Mouse (Mus musculus) neural tube, embryonic 11.5 days (tissue): ENCODE results near the gene Nek7. TPM values are rescaled to one million over a fixed set of nuclear protein-coding genes. Genes with fewer than 3 reads are reported as not detected.

Source experiments
- ATAC-seq: fragments of 200-750 bp; cut with Nextera tagmentation; 2 replicates; pipeline ENCODE4 v1.8.0; 2017; ENCODE audit warnings: moderate number of reproducible peaks, mild to moderate bottlenecking, moderate TSS enrichment, moderate library complexity; ENCODE audit not compliant: insufficient read depth, low FRiP score, low TSS enrichment
- DNase-seq: peaks from one replicate; pipeline ENCODE4 v3.0.0-alpha.2; 2015; ENCODE audit warnings: low spot score
- H3K27ac ChIP-seq: fragments of 300-500 bp; sonication (generic); 2 replicates; pipeline ENCODE4 v1.5.1; 2014; ENCODE audit warnings: low read depth, mild to moderate bottlenecking, low read length
- H3K27me3 ChIP-seq: fragments of 300-500 bp; sonication (generic); 2 replicates; pipeline ENCODE4 v1.6.1; 2014; ENCODE audit warnings: mild to moderate bottlenecking, low read length, mixed read lengths; ENCODE audit not compliant: control insufficient read depth, insufficient read depth
- H3K36me3 ChIP-seq: fragments of 300-500 bp; sonication (generic); 2 replicates; pipeline ENCODE4 v1.6.1; 2014; ENCODE audit warnings: mild to moderate bottlenecking, low read length, moderate library complexity, mixed read lengths; ENCODE audit not compliant: control insufficient read depth, insufficient read depth
- H3K4me1 ChIP-seq: fragments of 300-500 bp; sonication (generic); 2 replicates; pipeline ENCODE4 v1.6.1; 2014; ENCODE audit warnings: low read length, mixed read lengths; ENCODE audit not compliant: control insufficient read depth, insufficient read depth
- H3K4me2 ChIP-seq: fragments of 300-500 bp; sonication (generic); 2 replicates; pipeline ENCODE4 v1.6.1; 2014; ENCODE audit warnings: low read depth, mild to moderate bottlenecking, moderate library complexity
- H3K4me3 ChIP-seq: fragments of 300-500 bp; sonication (generic); 2 replicates; pipeline ENCODE4 v1.5.1; 2014; ENCODE audit warnings: low read depth, low read length
- H3K9ac ChIP-seq: fragments of 300-500 bp; sonication (generic); 2 replicates; pipeline ENCODE4 v1.6.1; 2014; ENCODE audit warnings: mild to moderate bottlenecking, low read length
- H3K9me3 ChIP-seq: fragments of 300-500 bp; sonication (generic); 2 replicates; pipeline ENCODE4 v1.6.1; 2016; ENCODE audit warnings: low read length; ENCODE audit not compliant: control insufficient read depth
- WGBS: fragments of 180-500 bp; shearing (Covaris S2); extraction: QIAGEN DNeasy Blood & Tissue Kit; methylation state at CpG from one replicate; pipeline ENCODE4 v1.1.7; 2014; 5-methylcytosine and 5-hydroxymethylcytosine counted together
- polyA plus RNA-seq: library from polyadenylated mRNA; unstranded; fragments of >200 nt; fragmentation: Nextera tagmentation; extraction: Ambion mirVana; gene quantifications from 2 replicates; pipeline ENCODE4 v1.2.1, GENCODE M21; 2014

Nek7 gene
- polyA plus RNA-seq, 1 experiment from 2014 or later = 23.4 TPM

DNA sequence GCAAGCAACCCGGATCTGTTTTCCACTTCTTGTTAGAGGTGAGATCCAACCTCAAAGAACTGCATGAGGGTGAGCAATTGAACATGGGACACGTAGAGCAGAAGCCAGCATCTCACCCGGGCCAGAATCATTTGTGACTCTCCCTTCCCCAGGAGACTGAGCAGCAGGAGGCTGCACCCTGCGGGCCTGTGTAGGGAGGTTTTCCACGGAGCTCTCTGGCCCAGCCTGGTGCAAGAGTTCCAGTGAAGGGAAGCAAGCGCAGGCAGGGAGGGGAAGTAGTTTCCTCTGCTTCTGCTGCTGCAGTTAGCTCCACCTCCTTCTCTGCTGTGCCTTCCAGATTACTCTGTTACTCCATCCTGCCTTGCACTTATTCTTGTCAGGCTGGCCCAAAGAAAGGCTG is 69.8 kb downstream of the Nek7 start:
- no peak for ATAC-seq

GRCm38 (mm10) chr1:138542170-138542515 is 77.8 kb downstream of the Nek7 start:
- H3K36me3 ChIP-seq = no peaks in the 10 kb centered on the region
- ATAC-seq (no peak), DNase-seq (no peak)
- H3K4me3 ChIP-seq = no peak overlapping the region
- H3K27ac ChIP-seq = no peak overlapping the region
- no peaks in the 10 kb centered on the region for H3K27me3 ChIP-seq
- H3K4me2 ChIP-seq = no peak overlapping the region
- H3K9ac ChIP-seq = no peak overlapping the region
- no peaks in the 10 kb centered on the region for H3K4me1 ChIP-seq
- 85% methylated on average over 1 of the region's 1 CpGs for WGBS
- H3K9me3 ChIP-seq = no peaks in the 10 kb centered on the region

More for the DNA sequence above, 69.8 kb downstream of the Nek7 start:
- Histone ChIP-seq H3K27me3 (no peaks in the 10 kb centered on the region), H3K9me3 (no peaks in the 10 kb centered on the region), H3K9ac (no peak overlapping the region), H3K4me1 (no peaks in the 10 kb centered on the region), H3K27ac (no peak overlapping the region), H3K36me3 (no peaks in the 10 kb centered on the region), H3K4me2 (no peak overlapping the region), H3K4me3 (no peak overlapping the region)
- no peak for DNase-seq
- WGBS = 57% methylated on average over 6 of the region's 6 CpGs

DNA sequence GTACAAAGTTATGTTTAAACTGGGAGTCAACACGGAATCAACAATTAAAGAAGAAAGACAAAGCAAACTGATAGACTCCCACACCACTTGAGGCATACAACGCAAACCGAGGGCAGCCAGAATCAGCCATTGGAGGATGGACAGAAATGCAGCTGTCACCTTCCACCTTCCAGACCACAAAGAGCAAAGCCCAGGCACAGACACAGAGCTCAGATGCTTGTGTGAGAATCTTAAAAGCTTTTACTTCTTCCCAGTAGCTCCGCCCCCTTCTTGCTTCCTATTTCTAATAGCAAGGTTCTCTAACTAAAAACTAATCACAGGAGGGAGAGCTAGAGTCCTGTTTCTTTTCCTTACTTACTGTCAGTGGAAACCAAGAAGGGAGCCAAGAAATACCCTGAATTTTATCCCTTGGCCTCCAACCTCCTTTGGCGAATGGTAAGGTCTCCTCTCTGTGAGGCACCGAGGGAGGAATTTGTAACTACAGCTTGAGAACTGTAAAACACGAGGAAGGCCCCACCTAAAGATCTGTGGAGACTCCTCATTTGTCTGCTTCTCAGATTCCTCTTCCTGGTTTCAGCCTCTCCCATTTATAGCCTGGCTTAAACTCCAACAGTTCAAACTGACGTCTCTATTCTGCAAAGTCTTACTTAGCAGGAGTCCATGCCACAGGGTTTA is 78.3 kb downstream of the Nek7 start:
- Histone ChIP-seq H3K9me3 (no peaks in the 10 kb centered on the region), H3K36me3 (no peaks in the 10 kb centered on the region), H3K9ac (no peak overlapping the region), H3K4me3 (no peak overlapping the region), H3K4me1 (no peaks in the 10 kb centered on the region), H3K27ac (no peak overlapping the region), H3K27me3 (no peaks in the 10 kb centered on the region), H3K4me2 (no peak overlapping the region)
- WGBS = 74% methylated on average over 8 of the region's 8 CpGs
- ATAC-seq (no peak), DNase-seq (no peak)

- H3K27me3 ChIP-seq = no peaks in the 10 kb centered on the region
- H3K4me1 ChIP-seq = no peaks in the 10 kb centered on the region
- no peak overlapping the region for H3K27ac ChIP-seq
- no peak overlapping the region for H3K4me2 ChIP-seq
- no peak overlapping the region for H3K9ac ChIP-seq
- DNase-seq (no peak), ATAC-seq (no peak)
- 50% methylated on average over 1 of the region's 1 CpGs for WGBS
- no peaks in the 10 kb centered on the region for H3K9me3 ChIP-seq
- no peak overlapping the region for H3K4me3 ChIP-seq
- H3K36me3 ChIP-seq = no peaks in the 10 kb centered on the region
Observed at GRCm38 (mm10) chr1:138539713-138540112, 80.2 kb downstream of the Nek7 start.

GRCm38 (mm10) chr1:138538217-138538616 is 81.7 kb downstream of the Nek7 start:
- no peaks in the 10 kb centered on the region for H3K9me3 ChIP-seq
- H3K4me1 ChIP-seq = no peaks in the 10 kb centered on the region
- DNase-seq (no peak), ATAC-seq (no peak)
- no peak overlapping the region for H3K27ac ChIP-seq
- no peaks in the 10 kb centered on the region for H3K27me3 ChIP-seq
- H3K4me3 ChIP-seq = no peak overlapping the region
- H3K4me2 ChIP-seq = no peak overlapping the region
- no peak overlapping the region for H3K9ac ChIP-seq
- H3K36me3 ChIP-seq = no peaks in the 10 kb centered on the region

- Histone ChIP-seq H3K36me3 (peaks cover 2% of the 10 kb centered on the region; the same call in 1 of the 2 replicates), H3K9ac (no peak overlapping the region), H3K4me1 (no peaks in the 10 kb centered on the region), H3K27me3 (no peaks in the 10 kb centered on the region), H3K4me3 (no peak overlapping the region), H3K27ac (no peak overlapping the region), H3K9me3 (no peaks in the 10 kb centered on the region), H3K4me2 (no peak overlapping the region)
- WGBS = 85% methylated on average over 16 of the region's 16 CpGs
- ATAC-seq (no peak), DNase-seq (no peak)
Observed at GRCm38 (mm10) chr1:138535758-138536574, 84.0 kb downstream of the Nek7 start.

- 93% methylated on average over 5 of the region's 5 CpGs for WGBS
Observed at GRCm38 (mm10) chr1:138530604-138531003, 89.3 kb downstream of the Nek7 start.

GRCm38 (mm10) chr1:138523962-138524361 is 96.0 kb downstream of the Nek7 start:
- WGBS = 42% methylated on average over 6 of the region's 6 CpGs
- Histone ChIP-seq H3K36me3 (no peaks in the 10 kb centered on the region), H3K4me2 (no peak overlapping the region), H3K4me1 (no peaks in the 10 kb centered on the region), H3K9me3 (no peaks in the 10 kb centered on the region), H3K27ac (no peak overlapping the region), H3K9ac (no peak overlapping the region), H3K27me3 (no peaks in the 10 kb centered on the region), H3K4me3 (no peak overlapping the region)
- DNase-seq (no peak), ATAC-seq (peak; percentile 50; the same call in 1 of the 2 replicates)

More at GRCm38 (mm10) chr1:138530604-138531003, 89.3 kb downstream of the Nek7 start:
- Histone ChIP-seq H3K4me3 (no peak overlapping the region), H3K9ac (no peak overlapping the region), H3K27ac (no peak overlapping the region), H3K27me3 (no peaks in the 10 kb centered on the region), H3K4me2 (no peak overlapping the region), H3K9me3 (no peaks in the 10 kb centered on the region), H3K4me1 (no peaks in the 10 kb centered on the region), H3K36me3 (peaks cover 2% of the 10 kb centered on the region; the same call in 1 of the 2 replicates)
- ATAC-seq (no peak), DNase-seq (no peak)

DNA sequence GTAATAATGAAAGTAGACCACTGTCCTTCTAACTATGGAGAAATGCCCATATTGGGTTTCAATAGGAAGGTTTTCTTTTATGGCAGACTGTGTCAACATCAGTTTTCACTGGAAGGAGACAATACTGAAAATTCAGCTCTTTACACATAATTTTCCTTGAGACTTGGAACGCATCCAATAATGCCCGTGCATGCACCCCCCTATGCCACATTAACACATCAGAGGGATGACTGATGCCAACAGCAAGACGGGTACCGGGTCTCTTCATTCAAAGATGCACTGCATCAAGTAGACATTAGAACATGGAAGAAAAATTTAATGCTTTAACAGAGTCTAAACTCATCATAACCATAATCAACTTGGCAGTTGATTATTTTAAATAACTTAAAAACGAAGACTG is 101.7 kb downstream of the Nek7 start:
- no peak overlapping the region for H3K4me3 ChIP-seq
- DNase-seq (no peak), ATAC-seq (no peak)
- H3K4me1 ChIP-seq = no peaks in the 10 kb centered on the region
- 90% methylated on average over 5 of the region's 5 CpGs for WGBS
- no peak overlapping the region for H3K27ac ChIP-seq
- no peaks in the 10 kb centered on the region for H3K27me3 ChIP-seq
- no peaks in the 10 kb centered on the region for H3K9me3 ChIP-seq
- no peaks in the 10 kb centered on the region for H3K36me3 ChIP-seq
- no peak overlapping the region for H3K9ac ChIP-seq
- H3K4me2 ChIP-seq = no peak overlapping the region
